Mouse (Mus musculus): ENCODE data around the gene Cdipt.
A peak's percentile ranks its signal among the peaks of the same experiment; 100 is the strongest.

Cdipt gene

GRCm38 (mm10) chr7:126975893-126975949 lies at the start of gene Cdipt:
Gene Cdipt (plus strand): TSS chr7:126975914.
- no peak for DNase-seq

DNA sequence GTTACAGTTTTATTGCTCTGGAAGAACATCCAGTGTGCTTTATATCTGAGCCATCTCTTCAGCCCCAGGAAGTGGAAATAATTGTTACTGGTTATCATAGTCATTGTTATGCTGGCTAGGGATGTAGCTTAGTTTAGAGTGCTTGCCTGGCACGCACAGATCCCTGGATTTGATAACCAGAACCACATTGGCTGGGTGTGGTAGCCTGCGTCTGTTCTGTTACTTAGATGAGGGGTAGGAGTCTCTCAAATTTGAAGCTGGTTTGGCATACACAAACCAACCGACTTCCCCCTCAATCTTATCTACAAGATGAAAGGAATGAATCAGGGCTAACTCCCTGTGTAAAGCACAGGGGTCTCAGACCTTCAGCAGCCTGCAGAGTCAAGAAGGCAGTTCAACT lies 49.4 kb upstream of the Cdipt start:
- DNase-seq, result no peak

DNA sequence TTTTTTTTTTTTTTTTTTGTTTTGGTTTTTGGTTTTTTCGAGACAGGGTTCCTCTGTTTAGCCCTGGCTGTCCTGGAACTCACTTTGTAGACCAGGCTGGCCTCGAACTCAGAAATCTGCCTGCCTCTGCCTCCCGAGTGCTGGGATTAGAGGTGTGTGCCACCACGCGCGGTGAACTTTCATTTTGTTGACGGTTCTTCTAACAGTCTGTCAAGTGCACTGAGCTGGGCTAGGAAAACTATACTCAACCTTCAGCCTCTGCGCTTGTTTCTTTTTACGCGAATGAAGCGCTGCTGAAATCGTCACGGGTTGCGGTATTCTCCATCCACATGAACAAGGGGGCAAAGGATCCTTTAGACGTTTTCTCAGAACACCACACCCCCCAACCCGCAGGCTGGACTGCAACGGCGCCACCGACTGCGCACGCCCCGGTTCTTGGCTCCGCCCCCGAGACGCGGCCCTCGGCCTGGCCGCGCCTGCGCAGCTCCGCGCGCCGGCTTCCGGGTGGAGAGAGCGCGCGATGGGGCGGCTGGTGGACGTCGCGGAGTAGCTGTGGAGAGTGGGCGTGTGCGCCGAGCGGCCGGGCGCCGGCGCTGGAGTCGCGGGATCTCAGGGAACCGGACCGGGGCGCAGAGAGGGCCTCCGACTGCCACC lies 47.2 kb upstream of the Cdipt start, which contains the start of gene Kctd13:
Gene Kctd13 (plus strand): TSS at position 496 of the 654 bp plus-strand sequence.
- peak; percentile 92 for DNase-seq

GRCm38 (mm10) chr7:126929046-126929445 lies 46.7 kb upstream of the Cdipt start:
- DNase-seq, result no peak

GRCm38 (mm10) chr7:126932652-126933051 lies 43.1 kb upstream of the Cdipt start:
- DNase-seq, result no peak

DNA sequence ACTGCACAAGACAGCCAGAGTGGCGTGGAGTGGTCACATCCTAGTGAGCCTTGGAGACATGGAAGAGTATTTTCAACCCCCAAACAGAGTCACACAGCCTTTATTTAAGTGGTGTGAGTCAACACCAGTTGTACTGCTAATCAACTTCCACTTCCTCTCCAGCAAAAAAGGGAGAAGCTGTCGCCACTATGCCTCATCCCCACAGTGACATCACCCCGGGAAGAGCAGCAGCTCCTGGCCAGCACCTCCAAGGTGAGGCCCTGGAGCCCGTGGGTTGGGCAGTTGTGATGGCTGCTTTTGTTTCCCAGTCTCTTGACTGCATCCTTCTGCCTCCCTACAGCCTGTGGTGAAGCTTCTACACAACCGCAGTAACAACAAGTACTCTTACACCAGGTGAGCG lies 34.5 kb upstream of the Cdipt start:
- DNase-seq, result no peak

GRCm38 (mm10) chr7:126941801-126942200 lies 33.9 kb upstream of the Cdipt start:
- DNase-seq, result no peak

DNA sequence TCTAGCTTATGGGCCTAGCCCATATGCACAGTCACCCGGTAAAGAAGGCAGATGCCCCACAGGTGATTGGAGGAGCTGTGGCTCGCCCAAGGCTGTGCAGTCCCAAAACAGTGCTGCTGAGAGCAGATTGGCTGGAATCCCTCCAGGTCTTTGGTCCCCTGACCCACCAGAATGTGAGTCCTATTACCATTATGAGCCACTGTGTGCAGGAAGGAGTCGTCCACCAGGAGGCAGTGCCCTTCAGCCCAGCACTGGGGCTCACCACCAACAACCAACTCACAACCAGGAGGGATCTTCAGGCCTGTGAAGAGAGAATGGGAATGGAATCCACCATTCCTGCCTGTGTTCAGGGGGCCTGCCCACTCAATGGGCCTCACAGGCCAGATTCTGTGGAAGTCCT lies 29.2 kb upstream of the Cdipt start:
- peak; percentile 70 for DNase-seq

DNA sequence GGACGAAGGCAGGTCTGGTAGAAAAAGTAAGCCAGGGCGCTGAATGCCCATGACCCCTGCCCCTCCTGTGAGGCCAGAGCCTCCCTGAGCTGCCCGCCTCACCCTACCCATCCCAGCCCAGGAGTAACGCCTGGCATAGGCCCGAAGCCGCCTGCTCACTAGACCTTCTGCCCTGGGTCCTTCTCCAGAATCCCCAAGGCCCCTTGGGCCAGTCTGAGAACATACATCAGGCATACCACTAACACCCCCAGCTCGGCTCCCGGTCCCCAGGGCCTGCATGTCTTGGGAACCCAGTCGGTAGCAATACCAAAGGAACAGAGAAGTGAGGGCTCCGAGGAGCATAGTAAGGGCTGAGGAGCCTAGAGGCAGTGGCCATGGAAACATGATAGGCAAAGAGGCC lies 27.1 kb upstream of the Cdipt start:
- DNase-seq, result peak; percentile 62

- no peak for DNase-seq
Observed at GRCm38 (mm10) chr7:126949403-126949792, 26.3 kb upstream of the Cdipt start, which contains the start of gene Asphd1. Gene Asphd1 (minus strand): TSS chr7:126949582.

DNA sequence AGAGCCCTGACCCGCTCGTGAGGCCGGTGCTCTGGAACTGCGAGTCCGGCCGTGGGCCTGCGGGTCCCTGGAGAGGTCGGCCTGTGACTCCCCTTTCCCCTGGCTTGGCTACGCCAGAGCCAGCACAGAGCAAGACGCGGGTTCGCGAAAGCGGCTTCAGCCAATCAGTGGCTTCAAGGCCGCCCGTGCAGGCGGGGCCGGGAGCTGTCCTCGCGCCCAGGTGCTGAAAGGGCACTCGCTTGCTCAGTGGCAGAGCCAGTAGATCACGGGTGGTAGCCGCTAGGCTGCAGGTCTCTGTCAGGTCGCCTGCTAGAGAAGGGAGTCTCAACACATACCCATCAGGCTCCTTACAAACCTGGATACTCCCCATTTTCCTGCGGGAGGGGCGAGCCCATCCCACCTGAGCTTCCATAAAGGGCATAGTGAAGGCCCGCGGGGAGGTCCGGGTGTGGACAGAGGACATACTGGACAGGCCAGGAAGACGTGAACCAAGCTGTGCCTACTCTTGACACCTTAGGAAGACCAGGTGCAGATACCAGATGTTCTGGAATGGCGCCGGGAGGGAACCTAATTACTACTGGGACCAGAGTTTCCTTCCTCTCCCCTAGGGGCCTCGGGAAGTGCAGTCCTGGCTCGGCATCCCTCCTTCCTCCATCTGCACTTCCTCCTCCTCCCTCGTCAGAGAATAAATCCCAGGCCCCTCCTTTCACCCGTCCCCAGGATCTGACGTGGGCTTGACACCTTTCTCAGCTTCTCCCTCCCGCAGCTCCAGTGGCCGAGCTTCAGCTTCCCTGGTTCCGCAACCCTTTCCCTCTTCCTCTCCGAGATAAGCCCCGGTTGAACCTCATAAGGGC lies 25.7 kb upstream of the Cdipt start, which contains the start of gene Sez6l2:
Gene Sez6l2 (plus strand): TSS at position 771 of the 854 bp plus-strand sequence.
- peak; percentile 94 for DNase-seq

DNA sequence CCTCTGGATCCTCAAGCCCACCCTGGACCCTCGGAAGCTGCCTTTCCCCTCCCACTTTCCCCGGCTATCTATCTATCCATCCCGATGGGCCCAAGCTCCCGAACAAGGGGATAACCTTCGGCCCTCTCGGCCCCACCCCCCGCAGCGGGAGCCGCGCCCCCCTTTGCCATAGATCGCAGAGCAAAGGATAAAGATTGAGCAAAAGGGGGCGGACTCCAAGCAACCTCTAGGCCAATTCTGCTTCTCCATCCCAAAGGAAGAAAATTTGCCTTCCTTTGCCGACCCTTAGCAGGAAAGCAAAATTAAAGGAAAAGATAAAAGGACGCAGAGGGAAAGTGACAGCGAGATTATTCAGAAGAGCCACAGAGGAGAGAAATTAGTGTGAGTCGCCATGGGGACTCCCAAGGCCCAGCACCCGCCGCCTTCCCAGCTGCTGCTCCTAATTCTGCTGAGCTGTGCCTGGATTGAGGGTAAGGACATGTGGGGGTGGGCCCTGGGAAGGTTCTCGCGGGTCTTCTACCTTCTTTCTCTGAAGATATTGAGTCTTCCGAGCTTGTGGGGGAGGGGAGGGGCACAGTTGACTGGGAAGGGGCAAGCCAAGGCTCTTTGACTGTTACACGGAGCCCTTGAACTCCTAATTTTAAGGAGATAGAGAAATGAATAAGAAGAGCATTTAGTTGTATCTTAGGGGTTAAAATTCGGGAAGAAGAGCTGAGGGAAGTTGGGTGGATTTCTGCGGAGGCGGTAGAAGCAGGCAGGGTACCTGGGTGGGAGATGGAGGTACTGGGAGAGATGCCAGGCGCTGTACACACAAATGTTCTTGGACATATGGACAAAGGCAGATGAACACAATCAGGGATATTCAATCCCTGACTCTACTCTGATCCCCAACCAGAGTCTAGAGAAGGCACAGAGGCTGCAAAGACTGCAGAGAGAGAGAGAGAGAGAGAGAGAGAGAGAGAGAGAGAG lies 24.8 kb upstream of the Cdipt start:
- peak; percentile 75 for DNase-seq

- peak; percentile 61 for DNase-seq
Observed at GRCm38 (mm10) chr7:126951741-126952140, 24.0 kb upstream of the Cdipt start.

DNA sequence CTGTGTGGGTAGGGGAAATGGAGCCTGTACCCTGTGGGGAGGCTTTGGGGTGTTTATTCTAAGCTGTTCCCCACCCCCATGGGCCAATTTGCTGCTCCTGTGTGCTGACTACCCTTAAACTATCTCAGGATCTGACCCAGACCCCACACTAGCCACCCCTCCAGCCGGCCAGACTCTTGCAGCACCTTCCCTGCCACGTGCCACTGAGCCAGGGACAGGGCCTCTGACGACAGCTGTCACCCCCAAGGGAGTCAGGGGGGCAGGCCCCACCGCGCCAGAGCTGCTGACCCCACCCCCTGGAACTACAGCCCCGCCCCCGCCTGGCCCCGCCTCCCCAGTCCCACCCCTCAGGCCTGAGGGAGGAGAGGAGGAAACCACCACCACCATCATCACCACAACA lies 23.1 kb upstream of the Cdipt start:
- peak; percentile 65 for DNase-seq

- no peak for DNase-seq
Observed at GRCm38 (mm10) chr7:126955125-126955524, 20.6 kb upstream of the Cdipt start.

GRCm38 (mm10) chr7:126959780-126960179 lies 15.9 kb upstream of the Cdipt start:
- no peak for DNase-seq

DNA sequence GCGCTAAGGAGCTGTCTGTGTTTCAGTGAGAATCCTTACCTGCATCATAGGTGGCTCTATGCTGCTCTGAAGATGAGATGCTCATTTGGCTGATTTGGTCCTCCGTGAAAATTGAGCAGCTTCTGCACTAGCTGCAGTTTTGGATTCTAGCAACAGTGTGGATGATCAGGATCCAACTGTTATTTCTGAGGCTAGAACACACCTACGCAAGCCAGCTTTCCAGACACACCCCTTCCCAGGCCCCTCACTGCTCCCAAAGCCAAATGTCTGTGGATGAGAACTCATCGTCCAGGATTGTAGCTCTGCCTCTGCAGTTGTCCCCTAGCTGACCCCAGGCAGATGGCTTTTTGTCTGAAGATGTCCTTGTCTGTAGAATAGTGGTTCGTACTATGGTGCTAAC lies 14.6 kb upstream of the Cdipt start:
- no peak for DNase-seq

DNA sequence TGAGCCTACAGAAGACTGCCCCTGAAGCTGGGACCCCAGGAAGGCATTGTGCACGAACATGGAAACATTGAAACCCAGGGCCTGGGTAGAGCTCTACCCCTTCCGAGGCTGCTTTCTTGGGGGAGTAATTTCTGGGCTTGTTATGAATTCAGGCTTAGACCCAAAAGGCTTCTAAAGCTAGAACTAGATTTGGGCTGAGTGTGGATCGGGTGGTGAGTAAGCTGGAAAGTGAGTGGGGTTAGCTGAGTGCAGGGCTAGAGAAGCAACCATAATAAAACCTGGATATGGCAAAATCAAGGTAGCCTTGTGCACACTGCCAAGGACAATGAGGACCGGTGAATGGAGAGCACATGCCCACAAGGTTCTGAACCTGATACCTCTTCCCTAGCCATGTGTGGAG lies 13.7 kb upstream of the Cdipt start:
- DNase-seq, result no peak

- peak; percentile 37 for DNase-seq
Observed at GRCm38 (mm10) chr7:126963548-126964286, 12.0 kb upstream of the Cdipt start.

GRCm38 (mm10) chr7:126965568-126965967 lies 10.1 kb upstream of the Cdipt start:
- DNase-seq, result peak; percentile 81

GRCm38 (mm10) chr7:126967361-126967760 lies 8.4 kb upstream of the Cdipt start:
- DNase-seq, result no peak

DNA sequence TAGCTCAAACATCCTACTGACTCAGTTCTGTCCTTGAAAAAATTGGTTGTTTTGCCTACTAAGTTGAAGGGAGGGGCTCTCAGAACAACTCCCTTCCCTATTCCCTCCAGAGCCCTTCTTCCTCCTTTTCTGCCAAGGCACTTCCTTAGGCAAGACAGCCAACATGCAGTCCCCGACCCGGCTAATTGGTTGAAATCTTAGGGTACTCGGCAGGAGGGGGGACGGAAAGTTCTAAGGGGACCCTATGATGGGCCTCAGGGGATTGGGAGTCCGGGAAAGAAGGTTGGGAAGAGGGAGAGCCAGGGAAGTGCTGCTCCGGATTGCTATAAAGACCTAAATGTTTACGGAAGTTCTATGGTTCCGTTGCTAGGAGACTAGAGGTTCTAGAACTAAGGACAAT lies 221 bp upstream of the Cdipt start:
- DNase-seq, result peak; percentile 69

Data from cerebellum, adult 9-11 months (tissue).